Mouse (Mus musculus): ENCODE results near the gene Gpsm3. TPM values are rescaled to one million over a fixed set of nuclear protein-coding genes. Genes with fewer than 3 reads are reported as not detected.

Gene Gpsm3
- total and polyA plus RNA-seq, 3 experiments = 3.9 to 6.4 (median 5.2) TPM

DNA sequence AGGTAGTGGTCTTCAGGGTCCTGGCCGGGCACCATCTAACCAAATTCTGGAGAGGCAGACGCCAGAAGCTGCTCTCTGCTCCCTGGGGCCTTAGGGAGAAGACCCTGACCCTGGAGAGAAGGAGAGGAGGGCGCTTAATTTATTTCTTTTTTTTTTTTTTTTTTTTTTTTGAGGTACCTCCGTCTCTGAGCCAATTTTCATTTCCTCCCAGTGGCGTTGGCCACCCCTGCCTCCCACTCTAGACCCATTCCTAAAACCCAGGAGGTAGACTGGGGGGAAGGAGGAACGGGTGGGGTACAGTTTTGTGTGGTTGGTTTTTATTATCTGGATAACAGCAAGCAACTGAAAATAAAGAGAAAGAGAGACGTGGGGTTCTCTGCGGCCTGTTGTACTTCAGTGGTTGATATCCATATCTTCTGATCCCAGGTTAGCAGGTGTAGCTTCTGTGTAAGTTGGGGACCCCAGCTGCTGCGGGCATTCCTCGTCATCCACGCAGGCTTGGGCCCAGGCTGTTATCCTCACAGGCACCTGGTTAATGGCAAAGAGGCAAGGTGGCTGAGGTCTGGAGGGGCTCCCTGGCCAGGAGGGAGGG is 23.5 kb downstream of the Gpsm3 start:
- no peak for DNase-seq

DNA sequence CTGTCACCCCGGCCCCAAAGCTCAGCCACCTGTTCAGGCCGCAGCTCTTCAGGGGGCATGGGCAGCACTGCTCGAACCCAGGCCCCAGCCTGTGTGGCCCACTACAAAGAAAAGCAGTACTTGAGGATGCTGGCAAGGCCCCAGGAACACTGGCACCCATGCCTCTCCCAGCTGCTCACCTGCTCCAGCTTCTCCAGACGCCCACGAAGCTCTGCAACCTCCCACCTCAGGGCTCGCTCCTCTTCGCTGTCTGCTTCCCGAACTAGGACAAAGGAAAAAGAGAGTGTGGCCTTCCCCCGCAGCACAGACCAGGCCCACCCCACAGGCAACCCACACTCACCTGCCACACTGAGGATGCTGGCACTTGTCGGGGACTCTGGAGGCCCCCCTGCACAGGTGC is 24.2 kb downstream of the Gpsm3 start:
- DNase-seq = no peak
- H3K9ac ChIP-seq (ENCODE audit: low read depth, low read length) = no peak overlapping the region
- no peak overlapping the region for H3K4me3 ChIP-seq
- no peaks in the 10 kb centered on the region for H3K27me3 ChIP-seq (ENCODE audit: control insufficient read depth, insufficient read depth, low read length)
- no peaks in the 10 kb centered on the region for H3K79me2 ChIP-seq (replicated peaks; ENCODE audit: control insufficient read depth, insufficient read depth, low read length)
- H3K36me3 ChIP-seq (ENCODE audit: control insufficient read depth, insufficient read depth, low read length) = no peaks in the 10 kb centered on the region
- TF ChIP-seq EP300 (IDR thresholded peaks at IDR 0.05; ENCODE audit: insufficient read depth, low read depth, low read length) (no peak), CTCF (IDR thresholded peaks at IDR 0.05) (no peak), POLR2A (IDR thresholded peaks at IDR 0.05; ENCODE audit: insufficient read depth, low read depth, low read length) (no peak)
- no peaks in the 10 kb centered on the region for H3K4me1 ChIP-seq (ENCODE audit: control insufficient read depth, insufficient read depth, low read length)
- H3K27ac ChIP-seq = no peak overlapping the region
- intact Hi-C loops (cut with DNase I) = no loop called here
- WGBS = 88% methylated on average over 10 of the region's 10 CpGs

More for the DNA sequence above, 23.5 kb downstream of the Gpsm3 start:
- H3K27ac ChIP-seq = no peak overlapping the region
- H3K4me3 ChIP-seq = no peak overlapping the region
- H3K36me3 ChIP-seq (ENCODE audit: control insufficient read depth, insufficient read depth, low read length) = no peaks in the 10 kb centered on the region
- H3K4me1 ChIP-seq (ENCODE audit: control insufficient read depth, insufficient read depth, low read length) = no peaks in the 10 kb centered on the region
- no peaks in the 10 kb centered on the region for H3K27me3 ChIP-seq (ENCODE audit: control insufficient read depth, insufficient read depth, low read length)
- H3K9ac ChIP-seq (ENCODE audit: low read depth, low read length) = no peak overlapping the region
- intact Hi-C loops (cut with DNase I) = no loop called here
- 80% methylated on average over 11 of the region's 11 CpGs for WGBS
- no peak for TF ChIP-seq EP300 (IDR thresholded peaks at IDR 0.05; ENCODE audit: insufficient read depth, low read depth, low read length)
- no peak for TF ChIP-seq CTCF (IDR thresholded peaks at IDR 0.05)
- no peak for TF ChIP-seq POLR2A (IDR thresholded peaks at IDR 0.05; ENCODE audit: insufficient read depth, low read depth, low read length)
- no peaks in the 10 kb centered on the region for H3K79me2 ChIP-seq (replicated peaks; ENCODE audit: control insufficient read depth, insufficient read depth, low read length)

DNA sequence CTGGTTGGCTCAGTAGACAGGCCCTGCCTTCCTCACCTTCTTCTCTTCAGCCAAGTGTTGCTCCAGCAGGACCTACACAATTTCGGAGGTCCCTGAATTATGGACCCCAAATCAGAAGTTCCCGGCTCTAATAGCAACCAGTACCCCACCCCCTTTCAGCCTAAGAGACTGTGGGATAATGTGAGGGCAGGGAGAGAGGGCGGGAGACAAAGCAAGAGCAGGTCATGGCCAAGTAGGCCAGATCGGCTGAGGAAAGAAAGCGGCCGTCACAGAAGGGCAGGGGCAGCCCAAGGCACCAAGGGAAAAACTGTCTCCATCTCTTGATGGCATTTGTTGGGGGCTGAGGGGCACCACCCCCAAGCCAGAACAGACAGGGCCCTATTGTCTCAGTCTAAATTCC is 26.3 kb downstream of the Gpsm3 start, which contains the start of gene Egfl8:
TSS of gene Egfl8 (minus strand) at position 101 of the 400 bp plus-strand sequence.
- peak within 1 kb of the TSS; percentile 26 for H3K27ac ChIP-seq
- no peak for DNase-seq
- H3K36me3 ChIP-seq (ENCODE audit: control insufficient read depth, insufficient read depth, low read length) = no peaks in the 10 kb centered on the region
- TF ChIP-seq EP300 (IDR thresholded peaks at IDR 0.05; ENCODE audit: insufficient read depth, low read depth, low read length) (no peak), CTCF (IDR thresholded peaks at IDR 0.05) (no peak), POLR2A (IDR thresholded peaks at IDR 0.05; ENCODE audit: insufficient read depth, low read depth, low read length) (no peak)
- 76% methylated on average over 6 of the region's 6 CpGs for WGBS
- H3K9ac ChIP-seq (ENCODE audit: low read depth, low read length) = no peak within 1 kb of the TSS
- intact Hi-C loops (cut with DNase I) = loop anchor here (5.0 kb wide), 1 partner anchor 59 kb away; no protein-coding TSS in a partner anchor
- H3K27me3 ChIP-seq (ENCODE audit: control insufficient read depth, insufficient read depth, low read length) = no peaks in the 10 kb centered on the region
- no peak within 1 kb of the TSS for H3K4me3 ChIP-seq
- no peaks in the 10 kb centered on the region for H3K79me2 ChIP-seq (replicated peaks; ENCODE audit: control insufficient read depth, insufficient read depth, low read length)
- no peaks in the 10 kb centered on the region for H3K4me1 ChIP-seq (ENCODE audit: control insufficient read depth, insufficient read depth, low read length)

DNA sequence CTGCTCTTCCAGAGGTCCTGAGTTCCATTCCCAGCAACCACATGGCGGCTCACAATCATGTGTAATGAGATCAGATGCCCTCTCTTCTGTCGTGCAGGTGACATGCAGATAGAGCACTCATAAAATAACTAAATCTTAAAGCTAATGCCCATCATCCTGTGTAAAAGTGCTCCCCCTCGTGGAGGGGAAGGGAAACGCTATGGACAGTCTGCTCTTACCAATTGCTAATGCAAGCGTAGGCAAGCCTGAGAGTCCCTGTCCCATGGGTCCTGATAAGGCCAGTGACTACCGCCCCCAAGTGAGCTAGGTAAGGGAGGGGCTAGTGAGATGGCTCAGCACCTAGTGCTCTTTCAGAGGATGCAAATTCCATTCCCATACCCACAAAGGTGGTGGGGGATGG is 29.4 kb downstream of the Gpsm3 start:
- Histone ChIP-seq H3K79me2 (replicated peaks; ENCODE audit: control insufficient read depth, insufficient read depth, low read length) (no peaks in the 10 kb centered on the region), H3K4me3 (no peak overlapping the region), H3K36me3 (ENCODE audit: control insufficient read depth, insufficient read depth, low read length) (no peaks in the 10 kb centered on the region), H3K4me1 (ENCODE audit: control insufficient read depth, insufficient read depth, low read length) (no peaks in the 10 kb centered on the region), H3K9ac (ENCODE audit: low read depth, low read length) (no peak overlapping the region), H3K27me3 (ENCODE audit: control insufficient read depth, insufficient read depth, low read length) (no peaks in the 10 kb centered on the region), H3K27ac (no peak overlapping the region)
- 13% methylated on average over 6 of the region's 6 CpGs for WGBS
- intact Hi-C loops (cut with DNase I) = loop anchor here (1.0 to 5.0 kb wide), 3 partner anchors 46 to 179 kb away; no protein-coding TSS in a partner anchor
- TF ChIP-seq EP300 (IDR thresholded peaks at IDR 0.05; ENCODE audit: insufficient read depth, low read depth, low read length) (0 out of 2 replicates have a peak, but pooled peaks have one; percentile 29), CTCF (IDR thresholded peaks at IDR 0.05) (peak; percentile 96), POLR2A (IDR thresholded peaks at IDR 0.05; ENCODE audit: insufficient read depth, low read depth, low read length) (0 out of 2 replicates have a peak, but pooled peaks have one; percentile 12)
- DNase-seq = peak; percentile 67 to 76

DNA sequence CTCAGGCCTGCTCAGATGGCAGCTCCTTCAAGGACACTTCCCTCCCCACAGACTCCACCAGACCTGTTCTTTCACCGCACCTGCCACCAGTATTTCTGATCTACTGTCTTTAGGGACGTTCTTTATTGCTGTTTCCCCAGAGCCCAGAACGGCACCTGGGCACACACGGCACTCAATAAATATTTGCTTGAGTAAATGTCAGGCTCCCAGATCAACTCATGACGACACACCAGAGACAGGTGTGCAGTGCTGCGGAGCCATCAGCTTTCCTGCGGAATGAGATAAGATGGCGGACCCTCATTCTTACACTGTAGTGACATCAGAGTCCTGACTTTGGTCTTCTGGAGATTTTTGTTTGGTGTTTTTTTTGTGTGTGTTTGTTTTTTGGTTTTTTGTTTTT is 31.4 kb downstream of the Gpsm3 start:
- WGBS = 91% methylated on average over 8 of the region's 8 CpGs
- H3K9ac ChIP-seq (ENCODE audit: low read depth, low read length) = no peak overlapping the region
- no peaks in the 10 kb centered on the region for H3K27me3 ChIP-seq (ENCODE audit: control insufficient read depth, insufficient read depth, low read length)
- no peak for DNase-seq
- intact Hi-C loops (cut with DNase I) = no loop called here
- no peaks in the 10 kb centered on the region for H3K36me3 ChIP-seq (ENCODE audit: control insufficient read depth, insufficient read depth, low read length)
- TF ChIP-seq CTCF (IDR thresholded peaks at IDR 0.05) (no peak), POLR2A (IDR thresholded peaks at IDR 0.05; ENCODE audit: insufficient read depth, low read depth, low read length) (no peak), EP300 (IDR thresholded peaks at IDR 0.05; ENCODE audit: insufficient read depth, low read depth, low read length) (no peak)
- no peak overlapping the region for H3K4me3 ChIP-seq
- no peaks in the 10 kb centered on the region for H3K79me2 ChIP-seq (replicated peaks; ENCODE audit: control insufficient read depth, insufficient read depth, low read length)
- no peak overlapping the region for H3K27ac ChIP-seq
- H3K4me1 ChIP-seq (ENCODE audit: control insufficient read depth, insufficient read depth, low read length) = no peaks in the 10 kb centered on the region

DNA sequence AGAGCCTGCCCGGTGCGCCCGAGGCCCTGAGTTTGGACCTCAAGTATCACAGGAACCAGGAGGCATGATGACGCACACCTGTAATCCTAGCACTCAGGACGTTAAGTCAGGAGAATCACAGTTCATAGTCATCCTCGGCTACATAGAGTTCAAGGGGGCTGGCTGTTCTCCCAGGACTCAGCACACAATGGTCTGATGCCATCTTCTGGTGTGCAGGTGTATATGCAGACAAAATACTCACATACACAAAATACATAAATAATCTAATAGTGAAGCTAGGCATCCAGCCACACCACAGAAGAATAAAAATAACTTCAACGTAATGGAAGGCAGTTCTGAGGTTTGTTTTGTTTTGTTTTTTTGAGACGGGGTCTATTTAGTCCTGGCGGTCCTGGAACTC is 33.6 kb downstream of the Gpsm3 start:
- Histone ChIP-seq H3K79me2 (replicated peaks; ENCODE audit: control insufficient read depth, insufficient read depth, low read length) (no peaks in the 10 kb centered on the region), H3K27me3 (ENCODE audit: control insufficient read depth, insufficient read depth, low read length) (no peaks in the 10 kb centered on the region), H3K36me3 (ENCODE audit: control insufficient read depth, insufficient read depth, low read length) (no peaks in the 10 kb centered on the region), H3K27ac (no peak overlapping the region), H3K4me1 (ENCODE audit: control insufficient read depth, insufficient read depth, low read length) (no peaks in the 10 kb centered on the region; the same call in 1 of the 2 replicates), H3K9ac (ENCODE audit: low read depth, low read length) (no peak overlapping the region), H3K4me3 (no peak overlapping the region)
- no peak for DNase-seq
- WGBS = 78% methylated on average over 9 of the region's 9 CpGs
- intact Hi-C loops (cut with DNase I) = no loop called here
- no peak for TF ChIP-seq EP300 (IDR thresholded peaks at IDR 0.05; ENCODE audit: insufficient read depth, low read depth, low read length)
- peak; percentile 39 for TF ChIP-seq CTCF (IDR thresholded peaks at IDR 0.05)
